Mouse (Mus musculus): ENCODE data around the gene Pilrb1.
A peak's percentile ranks its signal among the peaks of the same experiment; 100 is the strongest.

Gene Pilrb1

DNA sequence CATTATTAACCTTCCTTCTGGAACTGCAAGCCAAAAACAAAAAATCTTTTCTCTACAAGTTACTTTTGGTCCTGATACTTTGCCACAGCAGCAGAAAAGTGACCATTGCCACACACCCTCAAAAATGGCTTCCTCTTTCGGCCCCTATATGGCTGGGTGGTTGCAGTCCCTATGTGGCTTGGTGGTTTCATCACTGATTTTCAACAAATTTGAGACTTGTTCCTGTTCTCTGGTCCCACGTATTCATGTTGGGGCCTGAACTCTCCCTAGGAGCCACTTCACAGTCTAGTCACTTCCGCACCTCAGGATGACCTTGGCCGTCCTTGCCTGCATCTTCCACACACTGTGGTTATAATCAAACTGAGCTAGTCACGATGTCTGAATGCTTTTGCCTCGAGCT, 29.2 kb downstream of the Pilrb1 start:
- DNase-seq (ENCODE audit: low spot score): peak; percentile 25

DNA sequence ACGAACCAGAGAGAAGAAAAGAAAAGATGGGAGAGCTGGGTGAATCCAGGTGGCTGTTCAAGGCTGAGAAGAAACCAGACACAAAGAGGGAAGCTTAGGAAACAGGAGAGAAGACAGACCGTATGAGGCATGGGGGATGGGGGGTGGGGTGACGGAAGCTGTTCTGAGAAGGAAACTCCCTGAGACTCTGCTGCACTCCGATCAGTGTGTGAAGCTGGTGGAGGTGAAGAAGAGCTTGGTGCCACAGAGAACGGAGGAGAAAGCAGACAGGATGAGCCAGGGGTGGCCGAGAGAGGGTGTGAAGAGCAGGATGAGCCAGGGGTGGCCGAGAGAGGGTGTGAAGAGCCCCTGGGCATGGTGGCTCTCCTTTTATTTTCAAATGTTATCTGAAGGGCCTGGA, 31.5 kb downstream of the Pilrb1 start:
- DNase-seq (ENCODE audit: low spot score): peak; percentile 33

- peak; percentile 16 for DNase-seq (ENCODE audit: low spot score)
Measured at GRCm38 (mm10) chr5:137825971-137826370, 31.9 kb downstream of the Pilrb1 start.

- peak; percentile 21 for DNase-seq (ENCODE audit: low spot score)
Measured at GRCm38 (mm10) chr5:137825030-137825429, 32.9 kb downstream of the Pilrb1 start.

DNA sequence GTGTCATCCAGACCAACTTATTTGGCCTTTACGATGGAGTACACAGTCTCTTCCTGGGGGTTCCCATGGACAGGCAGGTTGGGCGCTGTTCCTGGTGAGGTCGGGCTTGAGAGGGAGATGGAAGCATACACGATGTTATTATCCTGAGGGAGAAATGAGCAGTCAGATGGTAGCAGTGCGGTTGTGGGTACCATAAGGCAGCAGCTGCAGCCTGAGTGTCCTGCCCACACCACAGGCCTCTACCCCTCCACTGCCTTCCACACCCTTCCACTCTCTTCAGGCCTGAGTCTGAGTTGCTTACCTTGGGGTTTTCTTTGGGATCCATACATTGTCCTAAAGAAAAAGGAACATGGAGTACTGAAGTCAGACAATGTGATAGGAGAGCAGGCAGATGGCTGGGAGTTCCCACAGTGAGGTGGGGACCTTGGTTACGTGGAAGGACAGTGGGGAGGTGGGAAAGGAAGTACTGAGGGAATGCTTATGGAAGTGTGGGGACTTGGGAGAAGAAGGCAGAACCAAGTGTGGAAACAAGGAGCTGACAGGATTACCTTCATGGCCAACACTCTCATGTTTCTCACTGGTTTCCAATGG, 34.4 kb downstream of the Pilrb1 start:
- peak; percentile 36 for DNase-seq (ENCODE audit: low spot score)

GRCm38 (mm10) chr5:137822602-137823001, 35.3 kb downstream of the Pilrb1 start:
- DNase-seq (ENCODE audit: low spot score): no peak

DNA sequence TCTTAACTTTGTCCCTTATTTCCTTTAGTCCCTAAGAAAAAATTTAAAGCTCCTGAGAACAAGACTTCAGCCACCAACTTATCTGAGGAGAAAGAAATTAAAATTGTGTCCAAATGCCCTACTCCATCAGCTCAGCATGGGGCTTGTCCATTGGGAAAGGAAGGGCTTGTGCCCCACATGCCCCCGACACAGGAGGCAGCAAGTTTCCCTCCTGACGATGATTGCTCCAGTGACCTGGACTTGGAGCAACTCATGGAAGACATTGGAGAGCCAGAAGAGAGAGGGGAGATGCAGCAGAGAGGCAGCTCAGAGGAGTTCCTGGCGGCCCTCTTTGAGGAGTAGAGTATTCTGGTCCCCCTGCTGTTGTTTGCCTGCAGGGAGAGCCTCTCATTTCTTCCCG, 35.8 kb downstream of the Pilrb1 start:
- peak; percentile 20 for DNase-seq (ENCODE audit: low spot score)

- peak; percentile 25 for DNase-seq (ENCODE audit: low spot score)
Measured at GRCm38 (mm10) chr5:137817466-137818222, 40.3 kb downstream of the Pilrb1 start.

GRCm38 (mm10) chr5:137808316-137808715, 49.6 kb downstream of the Pilrb1 start:
- no peak for DNase-seq (ENCODE audit: low spot score)

DNA sequence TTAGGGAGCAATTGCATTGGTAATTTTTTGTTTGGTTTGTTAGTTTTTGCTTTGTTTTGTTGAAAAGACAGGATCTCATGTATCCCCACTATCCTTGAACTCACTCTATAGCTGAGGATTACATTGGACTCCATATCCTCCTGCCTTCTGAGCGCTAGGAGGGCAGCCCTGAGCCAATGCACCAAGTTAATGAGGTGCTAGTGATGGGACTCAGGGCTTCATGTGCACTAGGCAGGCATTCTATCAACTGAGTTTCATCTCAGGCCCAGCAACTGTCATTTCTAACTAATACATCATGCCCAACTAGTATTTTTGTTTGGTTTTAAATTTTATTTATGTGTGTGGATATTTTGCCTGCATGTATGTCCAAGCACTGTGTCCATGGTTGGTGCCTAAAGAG, 51.7 kb downstream of the Pilrb1 start:
- no peak for DNase-seq (ENCODE audit: low spot score)
